Mouse (Mus musculus) heart, postnatal 4 days (tissue): Measurements from ENCODE around the gene Wdr64. TPM values are rescaled to one million over a fixed set of nuclear protein-coding genes. Genes with fewer than 3 reads are reported as not detected.
A peak's percentile ranks its signal among the peaks of the same experiment; 100 is the strongest.

ENCODE experiments used
- DNase-seq: peaks from one replicate; pipeline ENCODE4 v3.0.0; 2021
- total RNA-seq, 2 experiments: library from RNA; stranded (reverse); gene quantifications; 2 replicates each; pipeline ENCODE4 v1.2.3; 2021

Gene Wdr64
- not detected for total RNA-seq

DNA sequence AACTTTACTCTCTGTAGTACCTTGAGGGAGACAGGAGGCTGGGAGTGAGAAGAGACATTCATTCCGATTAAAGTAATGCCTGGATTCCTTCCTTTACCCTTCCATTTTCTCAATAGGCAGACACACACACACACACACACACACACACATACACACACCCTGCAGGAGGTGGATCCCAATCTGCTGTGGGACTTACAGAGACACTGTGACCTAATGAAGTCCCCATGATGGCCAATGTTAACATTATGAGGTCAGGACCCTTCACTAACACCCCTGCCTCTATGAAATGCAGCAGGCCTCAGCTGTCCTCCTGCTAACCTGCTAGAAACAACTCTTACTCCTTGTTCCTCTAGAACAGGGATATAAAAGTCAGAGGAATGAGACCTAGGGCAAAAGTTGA, at the start of gene Wdr64:
TSS of gene Wdr64 (plus strand) at position 301 of the 400 bp plus-strand sequence.
- DNase-seq: no peak

DNA sequence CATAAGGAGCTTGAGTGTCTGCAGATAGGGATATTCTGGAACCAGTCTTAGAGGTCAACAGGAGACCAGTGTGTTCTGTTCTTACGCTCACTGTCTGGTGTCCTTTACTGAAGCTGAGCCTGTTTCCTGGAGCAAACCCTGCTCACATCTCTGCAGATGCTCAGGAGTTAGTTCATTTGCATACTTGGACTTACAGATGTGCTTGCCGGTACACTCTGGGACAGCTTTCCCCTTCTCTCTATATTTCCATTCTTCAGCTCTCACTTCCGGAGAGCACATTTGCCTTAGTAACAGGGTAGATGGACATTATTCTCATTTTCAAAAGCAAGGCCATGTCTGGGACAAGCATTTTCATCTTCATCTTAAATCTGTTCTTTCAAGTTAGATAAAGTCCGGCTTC, 49.8 kb upstream of the Wdr64 start:
- DNase-seq: no peak

DNA sequence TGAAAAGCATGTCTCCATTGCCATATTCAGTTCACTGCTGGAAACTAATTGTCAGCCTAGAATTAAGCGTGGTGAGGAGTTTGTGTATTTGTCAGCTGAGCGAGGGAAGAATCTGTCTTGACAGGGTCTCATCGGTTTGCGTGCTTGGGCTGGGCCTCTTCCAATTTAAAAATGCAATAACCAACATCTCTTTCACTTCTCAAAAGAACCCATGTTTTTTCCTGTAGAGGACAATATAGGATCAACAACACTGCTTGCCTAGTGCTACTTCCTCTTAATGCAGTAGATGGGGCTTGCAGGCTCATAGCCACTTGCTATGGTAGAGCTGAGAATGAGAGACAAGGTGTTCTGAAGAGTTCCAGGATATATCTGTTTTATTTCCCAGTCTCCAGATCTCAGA, 38.5 kb upstream of the Wdr64 start:
- no peak for DNase-seq

- no peak for DNase-seq
Measured at GRCm38 (mm10) chr1:175668666-175669405, 29.6 kb upstream of the Wdr64 start.

DNA sequence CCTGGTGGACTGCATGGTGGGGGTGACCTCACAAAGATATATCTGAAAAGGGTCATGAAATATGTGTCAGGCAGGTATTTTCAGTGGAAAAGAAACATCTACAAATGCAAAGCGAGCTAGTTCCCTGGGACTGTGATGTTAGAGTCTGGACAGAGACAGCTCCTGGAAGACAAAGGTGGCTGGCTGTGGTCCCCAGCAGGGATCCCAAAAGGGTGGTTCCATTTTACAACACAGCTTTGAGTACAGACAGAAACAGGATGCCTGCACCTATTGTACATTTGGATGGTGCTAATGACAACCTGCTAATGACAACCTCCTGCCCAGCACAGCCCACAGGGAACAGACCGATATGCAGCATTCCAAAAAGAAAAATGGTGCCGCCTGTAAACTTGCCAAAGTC, 28.9 kb upstream of the Wdr64 start:
- no peak for DNase-seq

DNA sequence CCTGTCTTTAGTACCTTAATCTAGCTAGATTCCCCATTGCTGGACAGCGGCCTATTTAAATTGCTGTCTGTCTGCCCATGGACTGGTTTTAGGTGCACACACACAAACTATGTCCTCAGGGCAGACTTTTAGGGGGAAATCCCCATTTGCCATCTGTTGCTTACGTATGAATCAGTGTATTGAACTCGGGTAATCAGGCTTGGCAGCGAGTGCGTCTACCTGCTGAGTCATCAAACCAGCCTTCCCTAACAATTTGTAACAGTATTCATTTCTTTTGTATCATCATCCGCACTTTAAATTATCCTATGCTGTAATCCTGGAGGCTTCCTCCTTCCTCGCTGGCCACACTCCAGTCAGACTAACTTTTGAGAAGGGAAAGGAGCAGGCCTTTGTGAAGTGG, 28.4 kb upstream of the Wdr64 start:
- no peak for DNase-seq

DNA sequence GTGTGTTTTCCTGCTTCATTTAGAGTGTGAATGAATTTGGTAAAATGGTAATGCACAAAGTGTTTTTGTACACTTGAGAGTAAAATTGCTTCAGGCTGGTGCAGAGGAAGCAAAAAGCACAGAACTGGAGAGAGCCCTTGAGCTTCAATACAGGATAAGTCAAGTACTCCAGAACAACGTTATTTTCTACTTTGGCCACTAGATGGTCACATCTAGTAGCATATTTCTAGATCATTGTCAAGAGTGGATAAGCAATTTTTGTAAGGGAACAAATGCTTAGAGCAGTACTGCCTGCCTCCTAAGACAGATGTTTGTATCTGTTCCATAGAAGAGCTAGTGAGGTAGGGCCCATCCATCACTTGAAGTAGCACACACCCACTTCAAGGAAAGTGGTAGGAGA, 26.8 kb upstream of the Wdr64 start:
- no peak for DNase-seq

- no peak for DNase-seq
Measured at GRCm38 (mm10) chr1:175673563-175674325, 24.6 kb upstream of the Wdr64 start.

DNA sequence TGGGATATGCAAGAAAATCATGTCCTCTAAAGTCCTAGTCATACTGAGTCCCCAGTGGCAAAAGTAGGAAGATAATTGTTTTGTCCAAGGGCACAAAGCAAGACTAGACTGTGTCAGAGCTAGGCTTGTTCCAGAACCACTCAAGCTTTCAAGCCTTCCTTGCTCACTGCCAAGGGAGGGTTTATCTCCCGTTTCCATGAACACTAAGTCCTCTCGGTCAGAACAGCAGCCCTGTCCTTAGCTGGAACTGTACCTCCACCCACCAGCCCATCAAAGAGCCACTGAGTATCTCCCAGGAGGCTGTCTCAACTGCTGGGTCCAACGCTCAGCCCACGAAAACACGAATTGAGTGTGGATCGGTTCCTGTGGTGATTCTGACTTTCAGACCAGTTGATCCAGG, 23.3 kb upstream of the Wdr64 start:
- DNase-seq: no peak

DNA sequence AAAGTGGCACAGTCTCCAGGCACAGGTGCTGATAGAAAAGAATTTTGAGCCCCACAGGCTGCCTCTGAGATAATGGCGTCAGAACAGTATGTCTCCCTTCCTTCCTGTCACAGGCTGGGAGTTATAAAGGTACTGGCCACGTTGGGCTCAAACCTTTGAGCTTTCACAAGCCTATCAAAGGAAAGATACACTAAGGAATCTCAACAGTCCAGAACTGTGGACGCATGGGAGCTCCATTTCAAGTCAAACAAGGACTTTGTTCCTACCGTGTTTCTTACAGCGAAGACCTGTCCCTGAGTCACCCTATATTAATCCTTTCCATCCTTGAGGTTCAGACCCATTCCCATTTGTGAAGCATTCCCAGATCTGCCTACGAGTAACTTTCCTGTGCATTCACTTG, 20.9 kb upstream of the Wdr64 start:
- no peak for DNase-seq

DNA sequence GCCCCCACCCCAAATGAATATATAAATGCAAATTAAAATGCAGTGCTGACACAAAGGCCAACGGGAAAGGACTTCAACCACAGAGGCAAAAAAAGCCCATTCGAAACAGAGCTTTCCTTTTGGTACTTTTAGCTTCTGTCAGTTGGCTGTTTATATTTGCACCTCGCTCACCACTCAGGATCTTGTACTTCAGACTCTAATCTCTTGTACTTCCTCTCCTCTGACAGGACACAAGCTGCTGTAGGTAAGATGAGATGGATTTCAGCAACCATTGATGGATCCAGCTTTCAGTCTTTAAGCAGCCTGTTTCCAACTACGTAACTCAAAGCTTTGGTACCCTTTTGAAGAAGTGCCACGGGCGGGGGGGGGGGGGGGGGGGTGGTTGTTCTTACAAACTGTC, 17.4 kb upstream of the Wdr64 start:
- DNase-seq: no peak

GRCm38 (mm10) chr1:175691686-175692245, 6.6 kb upstream of the Wdr64 start:
- DNase-seq: no peak

DNA sequence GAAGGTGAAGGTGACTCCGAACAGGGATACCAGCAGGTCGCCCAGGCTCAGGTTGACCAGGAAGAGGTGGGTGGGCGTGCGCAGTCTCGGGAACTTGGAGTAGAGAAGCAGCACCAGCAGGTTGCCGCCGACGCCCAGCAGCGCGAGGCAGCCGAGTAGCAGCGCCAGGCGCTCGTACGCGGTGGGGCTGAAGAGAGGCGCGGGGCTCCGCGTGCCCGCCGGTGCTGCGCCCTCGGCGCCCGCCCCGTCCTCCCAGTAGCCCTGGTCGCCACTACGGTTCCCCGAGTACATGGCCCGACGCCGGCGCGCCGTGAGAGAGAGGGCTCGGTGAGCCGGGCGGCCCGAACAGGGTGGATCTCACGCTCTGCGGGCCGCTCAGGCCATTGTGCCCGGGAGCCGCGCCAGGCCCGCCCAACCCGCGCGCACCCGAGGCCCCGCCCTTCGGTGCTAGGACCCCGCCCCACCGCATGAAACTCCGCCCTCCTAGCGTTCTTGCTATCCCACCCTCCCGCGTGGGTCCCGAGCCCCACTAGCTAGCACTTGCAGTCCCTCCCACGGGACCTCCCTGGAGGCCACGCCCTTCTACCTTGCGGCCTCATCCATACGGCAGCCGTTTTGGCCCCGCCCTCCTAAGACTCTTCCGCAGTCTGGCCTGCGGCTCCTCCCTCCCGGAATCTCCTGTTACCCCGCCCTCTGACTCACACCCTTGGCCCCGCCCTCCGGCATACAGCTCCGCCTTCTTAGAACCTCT, 6.0 kb upstream of the Wdr64 start, which contains the start of the genes Opn3 and Chml:
TSS of gene Opn3 (minus strand) at position 531 of the 751 bp plus-strand sequence.
TSS of gene Chml (minus strand) at position 656 of the 751 bp plus-strand sequence.
- DNase-seq: peak; percentile 99

GRCm38 (mm10) chr1:175692997-175693361, 5.4 kb upstream of the Wdr64 start:
- DNase-seq: no peak

- DNase-seq: peak; percentile 24
Measured at GRCm38 (mm10) chr1:175693429-175693960, 4.9 kb upstream of the Wdr64 start.

DNA sequence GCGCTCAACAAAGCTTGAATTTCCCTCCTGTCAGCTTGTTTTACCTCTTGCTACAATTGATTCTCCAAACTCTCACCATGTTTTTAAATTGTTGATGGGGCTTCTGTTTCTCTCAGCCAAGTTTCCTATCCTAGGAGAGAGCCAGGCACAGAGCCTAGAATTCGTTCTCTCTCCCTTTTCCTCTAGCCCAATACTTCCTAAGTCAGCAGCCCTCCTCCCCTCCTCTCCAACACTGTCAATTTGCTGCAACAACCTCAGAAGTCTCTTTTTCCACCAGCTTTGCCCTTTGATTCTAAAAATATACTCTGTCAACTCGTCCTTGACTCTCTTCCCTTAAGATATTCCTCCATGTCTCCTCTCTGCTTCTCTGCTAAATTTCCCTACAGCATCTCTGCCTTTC, 982 bp downstream of the Wdr64 start:
- DNase-seq: no peak

DNA sequence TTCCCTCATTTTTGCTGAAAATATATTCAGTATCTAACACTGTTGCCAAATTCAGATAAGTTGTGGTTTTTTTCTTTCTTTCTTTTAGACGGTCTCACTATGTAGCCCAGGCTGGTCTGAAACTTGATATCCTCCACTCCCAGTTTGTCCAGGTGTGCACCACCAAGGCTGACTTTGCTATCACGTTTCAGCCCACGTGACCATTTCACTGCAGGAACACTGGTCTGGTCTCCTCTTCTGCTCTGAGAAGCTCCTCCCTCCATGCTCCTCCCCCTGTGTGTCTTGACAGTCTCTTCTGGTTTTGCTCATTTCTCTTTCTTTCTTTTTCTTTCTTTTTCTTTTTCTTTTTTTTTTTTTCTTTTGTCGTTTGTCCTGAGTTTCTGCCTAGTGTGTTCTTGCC, 1.4 kb downstream of the Wdr64 start:
- DNase-seq: no peak

GRCm38 (mm10) chr1:175701145-175701544, 2.8 kb downstream of the Wdr64 start:
- DNase-seq: no peak

DNA sequence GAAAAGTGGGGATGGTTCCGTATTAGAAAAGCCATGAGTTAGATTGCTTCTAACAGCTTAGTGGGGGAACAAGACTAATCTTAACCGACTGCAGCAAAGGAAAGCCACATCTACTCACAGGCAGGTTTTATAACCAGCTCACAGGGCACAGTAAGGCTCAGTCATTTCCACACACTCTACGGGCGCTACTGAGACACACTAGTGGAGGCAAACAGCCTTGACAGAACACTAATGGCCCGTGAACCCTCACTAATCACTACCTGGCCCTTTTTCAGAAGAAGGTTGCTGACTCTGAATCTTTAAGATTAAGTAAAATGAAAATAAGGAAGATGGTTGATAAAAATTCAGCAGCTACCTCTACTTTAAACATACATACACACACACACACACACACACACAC, 9.2 kb downstream of the Wdr64 start:
- no peak for DNase-seq

DNA sequence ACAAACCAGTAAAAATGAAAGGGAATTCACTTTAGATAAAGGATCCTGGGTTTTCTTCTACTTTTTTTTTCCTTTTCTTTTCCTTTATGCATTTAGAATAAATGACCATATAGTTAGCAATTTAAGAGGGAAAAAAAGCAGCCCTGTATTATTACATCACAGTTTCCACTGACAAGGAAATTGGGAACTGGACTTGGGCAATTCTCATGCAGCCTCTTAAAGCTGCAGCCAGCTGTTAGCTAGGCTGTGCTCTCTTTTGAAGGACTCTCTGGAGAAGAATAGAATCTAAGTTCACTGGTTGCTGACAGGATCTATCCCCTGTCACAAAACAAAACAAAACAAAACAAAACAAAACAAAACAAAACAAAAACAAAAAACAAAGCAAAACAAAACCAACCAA, 9.6 kb downstream of the Wdr64 start:
- DNase-seq: peak; percentile 15

GRCm38 (mm10) chr1:175712338-175712909, 14.0 kb downstream of the Wdr64 start:
- DNase-seq: peak; percentile 71

GRCm38 (mm10) chr1:175716832-175717231, 18.4 kb downstream of the Wdr64 start:
- no peak for DNase-seq
